Mouse (Mus musculus): Measurements from ENCODE around the gene Endog.

GRCm38 (mm10) chr2:30215493-30215892, 44.2 kb downstream of the Endog start:
- TF ChIP-seq CTCF (IDR thresholded peaks at IDR 0.05; ENCODE audit: control insufficient read depth, insufficient read depth, low read length): no peak
- no peak for TF ChIP-seq POLR2A (IDR thresholded peaks at IDR 0.05; ENCODE audit: borderline replicate concordance, control insufficient read depth, low read depth, low read length)
